ENCODE assay signal across 28 mouse cellular contexts in the genomic region with DNA sequence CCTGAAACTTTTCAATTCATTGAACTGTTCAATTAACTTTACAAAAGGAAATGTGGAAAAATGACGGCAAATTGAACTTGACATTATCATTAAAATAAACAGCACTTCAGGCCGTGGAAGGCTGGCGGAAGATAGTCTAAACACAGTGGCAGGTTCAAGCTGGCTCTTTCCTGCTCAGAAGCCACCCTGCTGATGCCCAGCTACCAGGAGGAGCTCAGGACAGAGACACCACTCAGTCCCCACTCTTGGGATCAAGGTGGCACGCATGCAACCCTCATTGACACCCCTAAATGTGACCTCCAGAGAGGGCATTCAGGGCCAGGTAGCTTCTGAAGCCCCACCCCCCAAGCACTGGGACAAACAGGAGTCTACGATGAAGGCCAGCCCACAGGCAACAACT.
"Had no signal": no experiment of that assay in that cellular context is flagged by ENCODE, and none has a peak within 500 bp of the region (broad histone marks: within the 10 kb centered on the region; RNA-seq: fewer than 3 reads in every experiment).

No protein-coding gene starts in this region.

- DNase-seq: left cerebral cortex, postnatal 4 days; liver; liver, embryonic 13.5 days; liver, postnatal 0 days; lung, adult 18-20 months; lung, adult 2 months; lung, embryonic 14.5 days; lung, postnatal 10 days; lung, postnatal 14 days; lung, postnatal 36 days; lung, postnatal 4 days; midbrain, embryonic 14.5 days had no signal

- H3K4me3 ChIP-seq: limb, embryonic 10.5 days; limb, embryonic 12.5 days; limb, embryonic 13.5 days; limb, embryonic 15.5 days; liver, embryonic 12.5 days; liver, embryonic 13.5 days; liver, embryonic 15.5 days; lung, embryonic 15.5 days; megakaryocyte, embryonic 14.5 days; midbrain, embryonic 10.5 days; midbrain, embryonic 12.5 days; midbrain, embryonic 13.5 days; midbrain, embryonic 15.5 days; myocyte; neural tube, embryonic 12.5 days had no signal

- H3K27ac ChIP-seq: limb, embryonic 10.5 days; limb, embryonic 12.5 days; limb, embryonic 13.5 days; limb, embryonic 15.5 days; liver, embryonic 12.5 days; liver, embryonic 13.5 days; liver, embryonic 14.5 days; liver, embryonic 15.5 days; lung, embryonic 15.5 days; macrophage; midbrain, embryonic 10.5 days; midbrain, embryonic 12.5 days; midbrain, embryonic 13.5 days; midbrain, embryonic 15.5 days; neural tube, embryonic 12.5 days had no signal

- H3K27me3 ChIP-seq: limb, embryonic 13.5 days; limb, embryonic 15.5 days; liver, embryonic 13.5 days; liver, embryonic 15.5 days; lung, embryonic 15.5 days; midbrain, embryonic 12.5 days; midbrain, embryonic 15.5 days had no signal

- H3K36me3 ChIP-seq: limb, embryonic 10.5 days; limb, embryonic 12.5 days; limb, embryonic 13.5 days; limb, embryonic 15.5 days; liver, embryonic 12.5 days; liver, embryonic 13.5 days; liver, embryonic 15.5 days; lung, embryonic 15.5 days; midbrain, embryonic 10.5 days; midbrain, embryonic 12.5 days; midbrain, embryonic 13.5 days; midbrain, embryonic 15.5 days; neural tube, embryonic 12.5 days had no signal

- H3K9ac ChIP-seq: limb, embryonic 12.5 days; limb, embryonic 13.5 days; limb, embryonic 15.5 days; liver, embryonic 12.5 days; liver, embryonic 13.5 days; liver, embryonic 14.5 days; liver, embryonic 15.5 days; liver, postnatal 0 days; lung, embryonic 14.5 days; lung, embryonic 15.5 days; midbrain, embryonic 12.5 days; midbrain, embryonic 13.5 days; midbrain, embryonic 15.5 days; neural tube, embryonic 12.5 days had no signal

- H3K9me3 ChIP-seq: limb, embryonic 10.5 days; limb, embryonic 12.5 days; limb, embryonic 13.5 days; limb, embryonic 15.5 days; liver, embryonic 12.5 days; liver, embryonic 13.5 days; liver, embryonic 15.5 days; lung, embryonic 15.5 days; midbrain, embryonic 10.5 days; midbrain, embryonic 12.5 days; midbrain, embryonic 13.5 days; midbrain, embryonic 15.5 days; neural tube, embryonic 12.5 days had no signal

- H3K4me1 ChIP-seq: limb, embryonic 13.5 days; liver, embryonic 12.5 days; liver, embryonic 13.5 days; liver, embryonic 15.5 days; lung, embryonic 15.5 days; midbrain, embryonic 10.5 days; midbrain, embryonic 12.5 days; midbrain, embryonic 13.5 days; midbrain, embryonic 15.5 days had no signal
